Mouse (Mus musculus) small intestine, adult 2 months (tissue): Measurements from ENCODE around the gene Zic5. TPM values are rescaled to one million over a fixed set of nuclear protein-coding genes. Genes with fewer than 3 reads are reported as not detected.

Experiments used
- H3K27ac ChIP-seq: fragments of 200-500 bp; 2 replicates; pipeline ENCODE4 v1.5.1; 2012; ENCODE audit warnings: low read depth, low read length, control low read depth, inconsistent platforms; ENCODE audit not compliant: insufficient read depth
- H3K27me3 ChIP-seq: fragments of 200-500 bp; 2 replicates; pipeline ENCODE4 v1.6.1; 2012; ENCODE audit warnings: mild to moderate bottlenecking, moderate library complexity, low read length, inconsistent platforms; ENCODE audit not compliant: control insufficient read depth, insufficient read depth
- H3K36me3 ChIP-seq: fragments of 200-500 bp; 2 replicates; pipeline ENCODE4 v1.6.1; 2012; ENCODE audit warnings: mild to moderate bottlenecking, low read length, control low read depth, inconsistent platforms; ENCODE audit not compliant: control insufficient read depth, insufficient read depth
- H3K4me1 ChIP-seq: fragments of 200-500 bp; 2 replicates; pipeline ENCODE4 v1.6.1; 2012; ENCODE audit warnings: low read length, inconsistent platforms, mixed read lengths; ENCODE audit not compliant: control insufficient read depth, insufficient read depth, insufficient read length
- H3K4me3 ChIP-seq: fragments of 200-500 bp; 2 replicates; pipeline ENCODE4 v1.5.1; 2012; ENCODE audit warnings: low read depth, mild to moderate bottlenecking, control low read depth, inconsistent platforms, low read length, moderate library complexity
- CTCF ChIP-seq: fragments of 200-500 bp; IDR thresholded peaks from 2 replicates; pipeline ENCODE4 v1.5.1; 2012; ENCODE audit warnings: low read depth, mild to moderate bottlenecking, control low read depth, inconsistent platforms, low read length, moderate library complexity, mixed read lengths; ENCODE audit not compliant: insufficient replicate concordance, insufficient read length; ENCODE audit errors: extremely low read depth
- POLR2A ChIP-seq: fragments of 200-500 bp; IDR thresholded peaks from 2 replicates; pipeline ENCODE4 v1.6.1; 2012; ENCODE audit warnings: low read depth, mild to moderate bottlenecking, control low read depth, inconsistent platforms, low read length, moderate library complexity
- WGBS: fragments of 180-500 bp; shearing (Covaris S2); methylation state at CpG from one replicate; pipeline ENCODE4 v1.1.7; 2018; 5-methylcytosine and 5-hydroxymethylcytosine counted together
- polyA plus RNA-seq: library from polyadenylated mRNA; depleted of rRNA; stranded (reverse); fragments of >200 nt; gene quantifications from 2 replicates; pipeline ENCODE4 v1.2.3, GENCODE M21; 2012

The Zic5 gene
- polyA plus RNA-seq, 1 experiment = not detected

DNA sequence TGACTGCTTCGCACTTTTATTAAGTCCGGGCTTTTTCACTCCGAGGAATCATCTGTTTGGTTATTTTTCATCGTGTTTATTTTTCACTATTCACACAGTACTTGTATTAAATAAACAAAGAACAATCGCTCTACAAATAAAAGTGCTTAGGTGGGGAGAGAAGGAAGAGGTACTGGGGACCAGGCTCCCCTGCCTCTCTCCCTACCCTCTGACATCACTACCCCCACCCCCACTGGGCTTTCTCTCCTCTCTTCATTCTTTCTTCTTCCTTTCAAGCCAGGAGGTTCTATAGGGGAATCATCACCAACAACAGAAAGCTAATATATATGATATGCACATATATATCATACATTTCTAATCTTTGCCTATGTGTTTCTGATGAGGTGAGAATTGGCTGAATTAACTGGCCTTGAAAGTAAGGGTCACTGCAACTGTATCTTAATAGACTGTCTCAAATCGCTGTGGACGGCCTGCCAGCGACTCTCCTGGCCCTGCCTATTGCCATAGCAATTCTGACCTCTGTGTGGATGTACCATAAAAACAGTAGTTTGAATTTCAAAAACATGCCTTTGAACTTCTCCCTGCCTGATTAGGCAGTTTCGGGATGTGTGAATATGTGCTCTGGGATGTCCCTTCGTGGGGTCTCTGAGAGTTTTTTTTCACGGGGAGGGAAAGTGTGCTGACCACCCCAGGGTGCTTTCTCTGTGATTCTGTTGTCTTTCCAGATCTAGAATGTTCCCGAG, 11.3 kb downstream of the Zic5 start:
- 14% methylated on average over 12 of the region's 12 CpGs for WGBS
- peaks cover 8% of the 10 kb centered on the region for H3K4me1 ChIP-seq
- no peak overlapping the region for H3K27ac ChIP-seq
- H3K4me3 ChIP-seq = no peak overlapping the region
- TF ChIP-seq CTCF (no peak), POLR2A (no peak)
- H3K36me3 ChIP-seq = no peaks in the 10 kb centered on the region
- H3K27me3 ChIP-seq = peaks cover 56% of the 10 kb centered on the region

DNA sequence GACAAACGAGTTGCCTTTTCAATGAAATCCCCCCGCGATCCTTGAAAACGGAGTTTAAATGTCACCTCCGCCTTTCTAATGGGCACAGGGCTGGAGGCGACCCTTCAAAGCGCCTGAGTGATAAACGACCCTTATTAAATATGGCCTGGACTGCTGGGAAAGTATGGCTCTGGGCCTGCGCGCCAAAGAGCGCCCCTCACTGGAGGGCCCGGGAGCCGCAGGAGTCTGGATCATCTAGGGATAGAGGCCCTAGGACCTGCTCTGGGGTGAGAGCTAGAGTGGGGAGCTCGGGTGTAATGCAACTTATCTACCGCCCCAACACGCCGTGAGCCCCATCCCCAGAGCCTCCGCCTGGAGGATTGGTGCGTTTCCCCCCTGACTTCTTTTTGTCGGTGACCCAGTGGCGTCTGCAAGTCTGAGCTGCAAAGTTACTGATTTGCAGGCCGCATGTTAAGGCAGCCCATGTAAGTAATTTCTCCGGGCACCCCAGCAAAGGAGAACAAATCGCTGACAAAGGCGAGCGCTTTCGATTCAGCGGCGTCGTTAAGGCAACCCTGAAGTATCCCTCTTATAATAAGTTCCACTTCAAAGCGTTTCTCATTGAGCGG, 12.0 kb downstream of the Zic5 start:
- TF ChIP-seq CTCF = no peak
- TF ChIP-seq POLR2A = no peak
- H3K36me3 ChIP-seq = no peaks in the 10 kb centered on the region
- no peak overlapping the region for H3K27ac ChIP-seq
- H3K4me1 ChIP-seq = peaks cover 8% of the 10 kb centered on the region
- 7% methylated on average over 32 of the region's 32 CpGs for WGBS
- H3K4me3 ChIP-seq = peak overlapping the region; percentile 45
- H3K27me3 ChIP-seq = peaks cover 58% of the 10 kb centered on the region

DNA sequence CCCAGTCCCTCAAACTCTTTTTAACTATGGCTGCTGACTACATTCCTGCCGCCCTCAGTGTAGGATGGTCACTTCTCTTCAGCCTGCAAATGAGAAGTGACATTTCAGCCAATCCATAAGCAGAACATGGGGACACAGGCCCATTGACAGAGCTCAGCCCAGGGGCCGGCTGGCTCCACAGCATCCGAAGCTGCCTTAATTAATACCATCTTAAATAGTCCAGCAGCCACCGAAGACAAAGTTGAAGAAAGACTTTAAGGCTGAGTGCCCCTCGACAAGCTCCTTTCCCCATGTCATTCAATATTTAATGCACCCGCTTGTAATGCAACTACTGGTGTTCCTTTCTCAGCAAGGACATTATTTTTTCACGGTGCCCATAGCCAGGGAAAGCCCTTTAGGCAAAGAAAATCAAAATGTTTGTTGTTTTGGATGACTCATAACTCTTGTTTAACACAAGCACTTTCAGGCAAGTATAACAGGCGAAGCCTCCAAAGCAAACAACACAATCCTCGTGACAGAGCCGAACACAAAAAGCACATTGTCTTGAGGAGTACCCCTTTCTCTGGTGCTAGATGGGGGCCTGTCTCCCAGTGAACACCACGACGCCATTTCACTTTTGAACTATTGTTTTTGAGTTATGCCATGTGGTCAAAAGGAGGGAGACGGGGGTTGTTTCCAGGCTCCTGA, 12.6 kb downstream of the Zic5 start:
- H3K36me3 ChIP-seq = no peaks in the 10 kb centered on the region
- H3K4me1 ChIP-seq = peaks cover 8% of the 10 kb centered on the region
- WGBS = 51% methylated on average over 13 of the region's 13 CpGs
- peaks cover 58% of the 10 kb centered on the region for H3K27me3 ChIP-seq
- H3K27ac ChIP-seq = no peak overlapping the region
- TF ChIP-seq CTCF (no peak), POLR2A (no peak)
- H3K4me3 ChIP-seq = no peak overlapping the region

DNA sequence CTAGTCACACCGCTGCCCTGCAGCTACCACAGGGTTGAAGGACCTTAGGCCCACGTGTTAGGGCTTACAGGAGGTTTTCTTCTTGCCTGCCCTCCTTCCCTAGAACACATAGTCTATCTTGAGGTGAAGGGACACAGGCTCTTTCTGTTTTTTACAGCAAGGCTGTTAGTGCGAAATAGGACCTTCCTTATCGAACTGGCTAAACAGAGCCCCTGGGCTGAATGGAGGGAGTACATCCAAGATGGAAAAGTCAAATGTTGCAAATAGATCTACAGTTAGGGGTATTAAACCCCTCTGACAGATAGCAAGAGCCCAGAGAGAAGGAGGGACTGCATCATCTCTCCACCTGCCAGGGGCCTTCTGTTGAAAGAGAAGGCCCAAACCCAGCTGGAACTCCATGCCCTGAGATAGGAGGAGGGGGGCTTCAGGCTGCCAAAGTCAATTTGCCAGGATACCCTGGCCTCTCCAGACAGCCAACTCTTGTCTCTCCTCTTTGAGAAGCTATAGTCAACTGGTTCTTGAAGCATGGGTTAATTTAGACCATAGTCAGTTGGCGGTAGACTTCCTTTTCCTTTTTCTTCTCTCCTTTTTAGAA, 13.8 kb downstream of the Zic5 start:
- 60% methylated on average over 5 of the region's 5 CpGs for WGBS
- H3K4me3 ChIP-seq = no peak overlapping the region
- TF ChIP-seq POLR2A (no peak), CTCF (no peak)
- no peaks in the 10 kb centered on the region for H3K36me3 ChIP-seq
- peaks cover 8% of the 10 kb centered on the region for H3K4me1 ChIP-seq
- H3K27ac ChIP-seq = no peak overlapping the region
- peaks cover 62% of the 10 kb centered on the region for H3K27me3 ChIP-seq

DNA sequence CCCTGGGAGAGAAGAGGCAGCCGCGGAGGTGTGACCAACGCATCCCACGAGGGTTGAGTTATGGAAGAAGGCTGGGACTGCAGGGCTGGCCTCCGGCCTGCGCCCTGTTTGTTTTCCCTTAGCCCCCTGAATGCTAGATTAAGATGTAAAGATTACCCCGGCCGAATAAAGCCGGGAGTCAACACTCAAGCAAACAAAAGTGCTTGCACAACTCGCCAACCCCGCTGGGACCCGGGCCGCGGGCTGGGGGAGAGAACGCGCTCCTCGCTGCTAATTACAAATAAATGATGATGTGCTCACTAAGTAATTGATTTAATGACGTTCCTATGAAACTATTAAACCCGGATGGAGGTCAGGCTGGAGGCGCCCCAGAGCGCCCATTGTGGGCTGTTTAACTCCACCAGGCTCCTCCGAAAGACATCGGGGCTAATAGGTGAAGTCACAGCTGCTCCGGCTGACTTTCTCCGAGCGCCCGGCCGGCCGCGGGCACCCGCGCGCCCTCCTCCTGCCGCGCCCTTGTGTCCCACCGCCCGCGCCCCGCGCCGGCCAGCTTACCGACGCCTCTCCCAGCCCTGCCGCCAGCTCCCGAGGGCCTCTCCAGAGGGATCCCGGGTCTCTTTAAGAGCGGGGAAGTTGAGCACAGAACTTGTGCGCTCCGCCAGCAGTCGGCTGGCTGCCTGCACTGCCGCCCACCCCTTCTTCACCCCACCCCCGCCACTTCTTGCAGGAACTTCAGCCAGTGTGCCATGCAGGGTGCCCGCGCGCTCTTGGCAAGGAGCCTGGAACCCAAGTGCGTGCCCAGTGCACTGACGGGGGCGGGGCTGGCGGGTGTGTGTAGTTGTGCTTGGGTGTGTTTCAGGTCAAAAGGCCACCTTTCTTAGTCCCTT, 14.7 kb downstream of the Zic5 start, which contains the start of gene Gm5089:
Gene Gm5089 (minus strand): TSS at position 620 of the 887 bp plus-strand sequence.
- Histone ChIP-seq H3K4me3 (peak within 1 kb of the TSS; percentile 43), H3K27ac (no peak within 1 kb of the TSS), H3K4me1 (peaks cover 8% of the 10 kb centered on the region), H3K27me3 (peaks cover 62% of the 10 kb centered on the region), H3K36me3 (no peaks in the 10 kb centered on the region)
- no peak for TF ChIP-seq POLR2A
- no peak for TF ChIP-seq CTCF
- WGBS = 1% methylated on average over 59 of the region's 59 CpGs
